Mouse (Mus musculus) cerebellum, adult 9-11 months (tissue): Measurements from ENCODE around the gene Tle3.

ENCODE experiments used
- DNase-seq: peaks from one replicate; pipeline ENCODE4 v3.0.0; 2022

Tle3 gene

GRCm38 (mm10) chr9:61439979-61440378 lies 67.8 kb downstream of the Tle3 start:
- no peak for DNase-seq

DNA sequence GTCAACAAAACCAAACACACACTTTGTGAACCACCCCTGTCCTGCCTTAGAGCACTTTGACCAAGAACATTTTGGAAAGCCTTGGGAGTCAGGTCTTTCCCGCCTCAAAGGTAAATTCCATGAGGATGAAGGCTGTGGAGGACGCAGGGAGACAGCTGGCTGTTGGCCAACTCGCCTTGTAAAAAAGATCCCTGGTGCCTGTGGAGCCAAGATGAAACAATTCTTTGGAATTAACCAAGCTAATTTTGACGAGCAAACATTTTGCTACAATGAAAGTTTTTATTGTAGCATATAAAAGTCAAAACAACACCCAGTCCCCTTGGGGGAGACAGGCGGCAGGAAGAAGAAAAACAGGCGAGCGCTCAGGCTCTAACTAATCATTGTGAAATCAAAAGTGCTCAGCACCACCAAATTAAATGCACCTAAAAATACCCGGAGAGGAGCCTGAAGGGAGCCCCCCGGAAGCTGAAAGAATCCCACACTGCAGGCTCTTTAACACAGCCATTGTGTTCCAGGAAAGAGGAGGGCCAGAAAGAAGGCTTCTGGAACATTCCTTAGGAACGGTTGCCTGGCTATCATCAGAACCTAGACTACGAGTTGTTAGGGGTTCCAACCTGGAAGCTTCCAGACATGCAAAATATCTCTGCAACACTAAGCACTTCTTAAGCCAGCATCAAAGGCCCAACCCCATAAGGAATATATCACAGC lies 69.2 kb downstream of the Tle3 start:
- no peak for DNase-seq

GRCm38 (mm10) chr9:61442951-61443630 lies 70.9 kb downstream of the Tle3 start:
- no peak for DNase-seq

GRCm38 (mm10) chr9:61445151-61445550 lies 73.0 kb downstream of the Tle3 start:
- DNase-seq, result no peak

- DNase-seq, result no peak
Observed at GRCm38 (mm10) chr9:61445711-61446222, 73.6 kb downstream of the Tle3 start.

- DNase-seq, result no peak
Observed at GRCm38 (mm10) chr9:61446965-61447364, 74.8 kb downstream of the Tle3 start.

GRCm38 (mm10) chr9:61449363-61449904 lies 77.3 kb downstream of the Tle3 start:
- DNase-seq, result no peak

DNA sequence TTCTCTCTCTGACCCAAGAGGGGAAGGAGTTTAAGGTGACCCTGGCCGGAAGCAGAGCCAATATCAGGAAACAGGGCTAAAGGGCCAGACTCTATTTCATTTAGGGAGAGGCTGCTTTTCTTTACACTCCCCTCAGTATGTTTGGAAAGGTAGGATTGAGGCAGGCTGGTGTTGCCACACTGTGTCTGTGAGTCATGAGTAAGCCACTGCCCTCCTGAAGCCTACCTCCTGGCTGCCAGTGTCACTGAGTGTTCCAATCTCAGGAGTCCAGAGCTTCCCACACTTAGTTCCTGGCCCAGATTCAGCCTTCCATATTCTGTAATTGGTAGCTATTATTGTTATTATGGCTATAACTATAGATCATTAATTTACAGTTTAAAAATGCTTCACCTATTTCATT lies 79.9 kb downstream of the Tle3 start:
- DNase-seq, result no peak

DNA sequence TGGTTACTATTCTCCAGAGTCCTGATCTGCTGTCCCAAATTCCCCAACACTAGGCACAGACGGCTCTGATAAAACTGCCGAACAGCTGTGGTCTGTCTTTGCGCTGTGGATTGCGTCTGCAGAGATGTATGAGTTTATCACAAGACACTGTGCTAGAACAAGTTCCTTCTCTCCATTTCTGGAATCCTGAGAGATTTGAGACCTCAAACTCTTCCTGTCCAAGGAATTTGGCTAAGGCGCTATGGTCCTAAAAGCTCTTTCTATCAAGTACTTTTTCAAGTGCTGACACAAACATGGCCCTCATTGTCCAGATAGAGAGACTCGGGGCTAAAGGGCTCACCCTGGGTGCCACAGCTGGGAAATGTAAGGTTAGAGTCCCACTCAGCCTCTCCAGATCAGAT lies 83.7 kb downstream of the Tle3 start:
- DNase-seq, result no peak

- no peak for DNase-seq
Observed at GRCm38 (mm10) chr9:61456441-61457161, 84.4 kb downstream of the Tle3 start.

DNA sequence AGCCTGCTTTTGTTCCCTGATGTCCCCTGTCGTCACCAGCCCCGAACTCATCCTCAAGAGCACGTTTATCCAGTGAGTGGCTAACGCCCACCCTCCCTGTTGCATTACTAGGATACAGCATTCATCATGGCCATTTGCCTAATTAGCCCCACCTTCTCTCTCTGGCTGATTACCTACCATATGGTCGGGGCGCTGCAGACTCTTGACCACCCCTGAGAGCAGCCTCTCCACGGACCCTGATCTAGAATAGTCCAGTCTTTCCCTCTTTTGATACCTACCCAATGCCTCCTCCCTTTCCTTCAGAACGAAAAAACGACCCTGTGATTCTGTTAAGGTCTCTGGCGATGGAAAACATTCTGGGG lies 85.0 kb downstream of the Tle3 start:
- DNase-seq, result no peak

DNA sequence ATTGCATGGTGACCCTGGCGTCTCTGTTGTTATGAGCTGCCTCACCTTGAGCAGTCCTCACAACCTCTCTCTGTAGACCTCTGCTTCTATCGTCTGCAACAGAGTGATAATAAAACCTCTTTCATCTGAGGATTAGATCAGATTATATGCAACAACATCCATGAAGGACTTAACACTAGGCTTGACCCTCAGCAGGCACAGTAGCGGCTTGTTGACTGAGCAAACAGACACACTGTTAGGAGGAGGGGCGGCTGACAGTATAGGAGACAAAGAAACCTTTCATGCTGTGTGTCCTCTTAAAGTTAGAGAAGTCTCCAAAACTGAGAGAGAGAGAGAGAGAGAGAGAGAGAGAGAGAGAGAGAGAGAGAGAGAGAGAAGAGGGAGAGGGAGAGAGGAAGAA lies 89.7 kb downstream of the Tle3 start:
- DNase-seq, result no peak

GRCm38 (mm10) chr9:61467436-61467835 lies 95.3 kb downstream of the Tle3 start:
- DNase-seq, result no peak
